Mouse (Mus musculus) spleen, postnatal 4 days (tissue): ENCODE results near the gene Zfyve1.

ENCODE experiments used
- DNase-seq, 2 experiments: peaks; one replicate each; pipeline ENCODE4 v3.0.0; 2022; ENCODE audit warnings: low spot score in 2 of 2

Gene Zfyve1

GRCm38 (mm10) chr12:83523056-83523455, 74.0 kb downstream of the Zfyve1 start:
- DNase-seq, result no peak

- no peak for DNase-seq
These were observed 75.9 kb downstream of the Zfyve1 start for GRCm38 (mm10) chr12:83521083-83521482.

- peak; percentile 98 to 99 for DNase-seq
These were observed 76.6 kb downstream of the Zfyve1 start, which contains the start of gene Dcaf4 for GRCm38 (mm10) chr12:83520311-83520890. Gene Dcaf4, plus strand, starts transcription at chr12:83520466.

GRCm38 (mm10) chr12:83517580-83517979, 79.4 kb downstream of the Zfyve1 start:
- DNase-seq, result no peak

GRCm38 (mm10) chr12:83514216-83514615, 82.8 kb downstream of the Zfyve1 start:
- no peak for DNase-seq

- DNase-seq, result no peak
These were observed 83.8 kb downstream of the Zfyve1 start for GRCm38 (mm10) chr12:83513185-83513584.

- no peak for DNase-seq
These were observed 84.2 kb downstream of the Zfyve1 start for GRCm38 (mm10) chr12:83512783-83513182.

- no peak for DNase-seq
These were observed 86.4 kb downstream of the Zfyve1 start for GRCm38 (mm10) chr12:83510586-83510985.

- DNase-seq, result no peak
These were observed 90.5 kb downstream of the Zfyve1 start for GRCm38 (mm10) chr12:83506543-83506942.

GRCm38 (mm10) chr12:83502190-83502589, 94.8 kb downstream of the Zfyve1 start:
- DNase-seq, result peak; percentile 56 to 76

- DNase-seq, result no peak
These were observed 97.8 kb downstream of the Zfyve1 start for GRCm38 (mm10) chr12:83499256-83499655.

GRCm38 (mm10) chr12:83497959-83498358, 99.1 kb downstream of the Zfyve1 start:
- no peak for DNase-seq

- DNase-seq, result no peak
These were observed 100.3 kb downstream of the Zfyve1 start for GRCm38 (mm10) chr12:83496736-83497135.
